Mouse (Mus musculus): ENCODE results near the gene Ppm1m.

GRCm38 (mm10) chr9:106242813-106243488, 43.4 kb upstream of the Ppm1m start:
- TF ChIP-seq GATA1 (IDR thresholded peaks at IDR 0.05; ENCODE audit: low read length) (no peak), TAL1 (IDR thresholded peaks at IDR 0.05; ENCODE audit: low read length) (no peak)
